Mouse (Mus musculus) right cerebral cortex, postnatal 14 days (tissue): ENCODE measurements around the gene Slc39a7.
"Not testable (repeated sequence)": the region's sequence is repeated elsewhere in the genome, so short reads cannot be mapped to it uniquely, and the experiment has no call there.

ENCODE experiments used
- DNase-seq: peaks from one replicate; pipeline ENCODE4 v3.0.0; 2022

Slc39a7 gene

GRCm38 (mm10) chr17:34029890-34030595 is 1.4 kb downstream of the Slc39a7 start:
- no peak for DNase-seq

GRCm38 (mm10) chr17:34029150-34029889 is 2.2 kb downstream of the Slc39a7 start:
- DNase-seq, result no peak

- no peak for DNase-seq
These were observed 2.9 kb downstream of the Slc39a7 start for GRCm38 (mm10) chr17:34028501-34029149.

GRCm38 (mm10) chr17:34027656-34028223 is 3.7 kb downstream of the Slc39a7 start, which contains the start of gene H2-Ke6:
Gene H2-Ke6, minus strand, starts transcription at chr17:34028060.
- peak; percentile 88 for DNase-seq

GRCm38 (mm10) chr17:34026917-34027655 is 4.4 kb downstream of the Slc39a7 start:
- DNase-seq, result no peak

GRCm38 (mm10) chr17:34026221-34026620 is 5.3 kb downstream of the Slc39a7 start:
- DNase-seq, result no peak

- peak; percentile 23 for DNase-seq
These were observed 5.7 kb downstream of the Slc39a7 start for GRCm38 (mm10) chr17:34025756-34026151.

- DNase-seq, result peak; percentile 55
These were observed 6.4 kb downstream of the Slc39a7 start for GRCm38 (mm10) chr17:34024861-34025755.

GRCm38 (mm10) chr17:34024317-34024821 is 7.1 kb downstream of the Slc39a7 start, which contains the start of gene Ring1:
Gene Ring1, minus strand, starts transcription at chr17:34024680.
- peak; percentile 91 for DNase-seq

- DNase-seq, result no peak
These were observed 7.8 kb downstream of the Slc39a7 start for GRCm38 (mm10) chr17:34023678-34024077.

- no peak for DNase-seq
These were observed 8.5 kb downstream of the Slc39a7 start for GRCm38 (mm10) chr17:34022987-34023386.

- DNase-seq, result no peak
These were observed 9.1 kb downstream of the Slc39a7 start for GRCm38 (mm10) chr17:34022414-34022783.

GRCm38 (mm10) chr17:34021539-34022413 is 9.7 kb downstream of the Slc39a7 start:
- DNase-seq, result no peak

GRCm38 (mm10) chr17:34013436-34013835 is 18.0 kb downstream of the Slc39a7 start:
- DNase-seq, result no peak

- DNase-seq, result no peak
These were observed 21.3 kb downstream of the Slc39a7 start for GRCm38 (mm10) chr17:34010156-34010555.

GRCm38 (mm10) chr17:34006570-34006969 is 24.9 kb downstream of the Slc39a7 start:
- DNase-seq, result no peak

GRCm38 (mm10) chr17:34003426-34003825 is 28.1 kb downstream of the Slc39a7 start:
- peak; percentile 50 for DNase-seq

GRCm38 (mm10) chr17:34000796-34001195 is 30.7 kb downstream of the Slc39a7 start:
- not testable (repeated sequence) for DNase-seq

GRCm38 (mm10) chr17:34000150-34000537 is 31.3 kb downstream of the Slc39a7 start, which contains the start of gene H2-K1:
Gene H2-K1, minus strand, starts transcription at chr17:34000347.
- peak; percentile 70 for DNase-seq
